Mouse (Mus musculus): ENCODE results near the gene 4930590J08Rik. TPM values are rescaled to one million over a fixed set of nuclear protein-coding genes. Genes with fewer than 3 reads are reported as not detected.
"Not testable (repeated sequence)": the region's sequence is repeated elsewhere in the genome, so short reads cannot be mapped to it uniquely, and the experiment has no call there.

The 4930590J08Rik gene
- 0.25 and 0.57 TPM in 2 replicates for polyA plus RNA-seq (2015; fragmentation: Nextera tagmentation; extraction: Ambion mirVana)

- H3K9me3 ChIP-seq (replicated peaks); H3K27me3 ChIP-seq; H3K4me1 ChIP-seq; H3K4me2 ChIP-seq; H3K27ac ChIP-seq; H3K9ac ChIP-seq; H3K4me3 ChIP-seq (replicated peaks); ATAC-seq (replicated peaks; ENCODE audit: low FRiP score): not testable (repeated sequence)
- peaks cover 47% of the 10 kb centered on the region for H3K36me3 ChIP-seq
- WGBS = 96% methylated on average over 2 of the region's 2 CpGs
Observed at GRCm38 (mm10) chr6:91902509-91902908, at the start of gene 4930590J08Rik. Gene 4930590J08Rik (plus strand): TSS chr6:91902809.

- no peak overlapping the region for H3K27ac ChIP-seq
- no peaks in the 10 kb centered on the region for H3K9me3 ChIP-seq (replicated peaks)
- WGBS = 74% methylated on average over 5 of the region's 5 CpGs
Observed at GRCm38 (mm10) chr6:91858339-91858738, 44.3 kb upstream of the 4930590J08Rik start.

GRCm38 (mm10) chr6:91862848-91863247 lies 39.8 kb upstream of the 4930590J08Rik start:
- Histone ChIP-seq H3K4me1 (no peaks in the 10 kb centered on the region), H3K36me3 (no peaks in the 10 kb centered on the region), H3K4me3 (replicated peaks) (no peak overlapping the region), H3K27ac (no peak overlapping the region), H3K27me3 (peaks cover 4% of the 10 kb centered on the region; the same call in 1 of the 2 replicates), H3K9ac (no peak overlapping the region), H3K4me2 (no peak overlapping the region), H3K9me3 (replicated peaks) (no peaks in the 10 kb centered on the region)
- no peak for ATAC-seq (replicated peaks; ENCODE audit: low FRiP score)

More at GRCm38 (mm10) chr6:91858339-91858738, 44.3 kb upstream of the 4930590J08Rik start:
- Histone ChIP-seq H3K36me3 (no peaks in the 10 kb centered on the region), H3K9ac (no peak overlapping the region), H3K27me3 (no peaks in the 10 kb centered on the region), H3K4me2 (no peak overlapping the region), H3K4me1 (no peaks in the 10 kb centered on the region), H3K4me3 (replicated peaks) (no peak overlapping the region)
- ATAC-seq (replicated peaks; ENCODE audit: low FRiP score) = no peak

GRCm38 (mm10) chr6:91864595-91864994 lies 38.0 kb upstream of the 4930590J08Rik start:
- Histone ChIP-seq H3K4me3 (replicated peaks) (no peak overlapping the region), H3K9me3 (replicated peaks) (no peaks in the 10 kb centered on the region), H3K27me3 (peaks cover 4% of the 10 kb centered on the region; the same call in 1 of the 2 replicates), H3K4me2 (no peak overlapping the region), H3K4me1 (no peaks in the 10 kb centered on the region), H3K9ac (no peak overlapping the region), H3K36me3 (no peaks in the 10 kb centered on the region), H3K27ac (no peak overlapping the region)
- no peak for ATAC-seq (replicated peaks; ENCODE audit: low FRiP score)
- WGBS = 76% methylated on average over 5 of the region's 5 CpGs

GRCm38 (mm10) chr6:91865601-91866000 lies 37.0 kb upstream of the 4930590J08Rik start:
- H3K27me3 ChIP-seq = peaks cover 10% of the 10 kb centered on the region
- ATAC-seq (replicated peaks; ENCODE audit: low FRiP score) = no peak
- no peak overlapping the region for H3K9ac ChIP-seq
- 82% methylated on average over 11 of the region's 11 CpGs for WGBS
- H3K9me3 ChIP-seq (replicated peaks) = no peaks in the 10 kb centered on the region
- H3K36me3 ChIP-seq = no peaks in the 10 kb centered on the region
- no peaks in the 10 kb centered on the region for H3K4me1 ChIP-seq
- H3K27ac ChIP-seq = no peak overlapping the region
- no peak overlapping the region for H3K4me3 ChIP-seq (replicated peaks)
- no peak overlapping the region for H3K4me2 ChIP-seq

- Histone ChIP-seq H3K27ac (no peak overlapping the region), H3K4me1 (no peaks in the 10 kb centered on the region), H3K9ac (no peak overlapping the region), H3K4me2 (no peak overlapping the region), H3K9me3 (replicated peaks) (no peaks in the 10 kb centered on the region), H3K4me3 (replicated peaks) (no peak overlapping the region), H3K36me3 (no peaks in the 10 kb centered on the region), H3K27me3 (peaks cover 11% of the 10 kb centered on the region)
- WGBS = 84% methylated on average over 5 of the region's 5 CpGs
- no peak for ATAC-seq (replicated peaks; ENCODE audit: low FRiP score)
Observed at GRCm38 (mm10) chr6:91868091-91868490, 34.5 kb upstream of the 4930590J08Rik start.

GRCm38 (mm10) chr6:91872781-91873180 lies 29.8 kb upstream of the 4930590J08Rik start:
- Histone ChIP-seq H3K4me2 (no peak overlapping the region), H3K27ac (no peak overlapping the region), H3K36me3 (no peaks in the 10 kb centered on the region), H3K9ac (no peak overlapping the region), H3K4me3 (replicated peaks) (no peak overlapping the region), H3K4me1 (peaks cover 4% of the 10 kb centered on the region; the same call in 1 of the 2 replicates), H3K9me3 (replicated peaks) (no peaks in the 10 kb centered on the region), H3K27me3 (peaks cover 7% of the 10 kb centered on the region; the same call in 1 of the 2 replicates)
- no peak for ATAC-seq (replicated peaks; ENCODE audit: low FRiP score)
- WGBS = 66% methylated on average over 2 of the region's 2 CpGs

GRCm38 (mm10) chr6:91877885-91878651 lies 24.5 kb upstream of the 4930590J08Rik start, which contains the start of gene Ccdc174:
Gene Ccdc174 (plus strand): TSS chr6:91878053.
- H3K36me3 ChIP-seq = peaks cover 22% of the 10 kb centered on the region
- H3K4me2 ChIP-seq = peak within 1 kb of the TSS; percentile 79
- H3K9me3 ChIP-seq (replicated peaks) = no peaks in the 10 kb centered on the region
- H3K4me3 ChIP-seq (replicated peaks) = peak within 1 kb of the TSS; percentile 86
- peak within 1 kb of the TSS; percentile 84 for H3K27ac ChIP-seq
- WGBS = under 1% methylated on average over 47 of the region's 47 CpGs
- peak within 1 kb of the TSS; percentile 83 for H3K9ac ChIP-seq
- no peaks in the 10 kb centered on the region for H3K27me3 ChIP-seq
- peaks cover 16% of the 10 kb centered on the region for H3K4me1 ChIP-seq
- ATAC-seq (replicated peaks; ENCODE audit: low FRiP score) = peak; percentile 95

- H3K4me3 ChIP-seq (replicated peaks) = no peak overlapping the region
- H3K36me3 ChIP-seq = peaks cover 72% of the 10 kb centered on the region
- H3K9me3 ChIP-seq (replicated peaks) = no peaks in the 10 kb centered on the region
- WGBS = 69% methylated on average over 2 of the region's 2 CpGs
- ATAC-seq (replicated peaks; ENCODE audit: low FRiP score) = no peak
- no peak overlapping the region for H3K27ac ChIP-seq
- no peak overlapping the region for H3K9ac ChIP-seq
- H3K4me1 ChIP-seq = peaks cover 7% of the 10 kb centered on the region
- H3K27me3 ChIP-seq = no peaks in the 10 kb centered on the region
- no peak overlapping the region for H3K4me2 ChIP-seq
Observed at GRCm38 (mm10) chr6:91883859-91884258, 18.8 kb upstream of the 4930590J08Rik start.

- peaks cover 87% of the 10 kb centered on the region for H3K36me3 ChIP-seq
- WGBS = 75% methylated on average over 3 of the region's 3 CpGs
- no peak overlapping the region for H3K9ac ChIP-seq
- no peaks in the 10 kb centered on the region for H3K4me1 ChIP-seq
- no peaks in the 10 kb centered on the region for H3K27me3 ChIP-seq
- H3K4me2 ChIP-seq = no peak overlapping the region
- no peaks in the 10 kb centered on the region for H3K9me3 ChIP-seq (replicated peaks)
- H3K4me3 ChIP-seq (replicated peaks) = no peak overlapping the region
- ATAC-seq (replicated peaks; ENCODE audit: low FRiP score) = no peak
- no peak overlapping the region for H3K27ac ChIP-seq
Observed at GRCm38 (mm10) chr6:91889255-91889906, 13.2 kb upstream of the 4930590J08Rik start.

- Histone ChIP-seq H3K4me2 (no peak overlapping the region), H3K9me3 (replicated peaks) (no peaks in the 10 kb centered on the region), H3K4me1 (no peaks in the 10 kb centered on the region), H3K36me3 (peaks cover 90% of the 10 kb centered on the region), H3K4me3 (replicated peaks) (no peak overlapping the region), H3K27me3 (no peaks in the 10 kb centered on the region), H3K9ac (no peak overlapping the region), H3K27ac (no peak overlapping the region)
- no peak for ATAC-seq (replicated peaks; ENCODE audit: low FRiP score)
- WGBS = 91% methylated on average over 5 of the region's 5 CpGs
Observed at GRCm38 (mm10) chr6:91890615-91891014, 12.0 kb upstream of the 4930590J08Rik start.

- Histone ChIP-seq H3K9me3 (replicated peaks) (no peaks in the 10 kb centered on the region), H3K4me3 (replicated peaks) (no peak overlapping the region), H3K4me2 (no peak overlapping the region), H3K4me1 (no peaks in the 10 kb centered on the region), H3K36me3 (peaks cover 91% of the 10 kb centered on the region), H3K9ac (no peak overlapping the region), H3K27ac (no peak overlapping the region), H3K27me3 (no peaks in the 10 kb centered on the region)
- no peak for ATAC-seq (replicated peaks; ENCODE audit: low FRiP score)
- WGBS = 93% methylated on average over 2 of the region's 2 CpGs
Observed at GRCm38 (mm10) chr6:91891776-91892175, 10.8 kb upstream of the 4930590J08Rik start.

Measured in kidney, embryonic 15.5 days (tissue).